Mouse (Mus musculus) G1E (cell line): Measurements from ENCODE around the gene Il1b. TPM values are rescaled to one million over a fixed set of nuclear protein-coding genes. Genes with fewer than 3 reads are reported as not detected.

Source experiments
- ATAC-seq: 2 replicates; pipeline ENCODE4 v1.8.0; 2016; ENCODE audit warnings: mild to moderate bottlenecking; ENCODE audit not compliant: insufficient number of reproducible peaks, poor library complexity, low FRiP score, severe bottlenecking; ENCODE audit errors: extremely low read depth
- DNase-seq: peaks from one replicate; pipeline ENCODE4 v3.0.0; 2012; ENCODE audit warnings: low spot score
- H3K27me3 ChIP-seq: 2 replicates; pipeline ENCODE4 v1.6.1; 2012; ENCODE audit warnings: mild to moderate bottlenecking, low read length, inconsistent platforms; ENCODE audit not compliant: insufficient read depth
- H3K36me3 ChIP-seq: replicated peaks from 2 replicates; pipeline ENCODE3; 2012; ENCODE audit warnings: mild to moderate bottlenecking, inconsistent platforms
- H3K4me1 ChIP-seq: 2 replicates; pipeline ENCODE4 v1.6.1; 2012; ENCODE audit warnings: low read depth, low read length, inconsistent platforms, mixed read lengths; ENCODE audit not compliant: insufficient read depth
- H3K4me3 ChIP-seq: 2 replicates; pipeline ENCODE4 v1.5.1; 2012; ENCODE audit warnings: low read depth, mild to moderate bottlenecking, inconsistent platforms, low read length, moderate library complexity, mixed read lengths
- H3K9me3 ChIP-seq: replicated peaks from 2 replicates; pipeline ENCODE4 v1.6.1; 2012; ENCODE audit warnings: inconsistent platforms
- CTCF ChIP-seq: IDR thresholded peaks from 2 replicates; pipeline ENCODE4 v1.5.1; 2012; ENCODE audit warnings: low read depth, low read length, inconsistent platforms, mixed read lengths
- GATA1 ChIP-seq: IDR thresholded peaks from 2 replicates; pipeline ENCODE4 v1.6.1; 2012; ENCODE audit warnings: borderline replicate concordance, low read length, inconsistent platforms, mixed read lengths
- GATA2 ChIP-seq: IDR thresholded peaks from 2 replicates; pipeline ENCODE4 v1.6.1; 2012; ENCODE audit warnings: low read depth, low read length, inconsistent platforms, borderline replicate concordance
- POLR2AphosphoS5 ChIP-seq: IDR thresholded peaks from 2 replicates; pipeline ENCODE4 v1.6.1; 2012; ENCODE audit warnings: low read depth, low read length, inconsistent platforms; ENCODE audit not compliant: insufficient replicate concordance
- TAL1 ChIP-seq: conservative IDR thresholded peaks from 2 replicates; pipeline ENCODE4 v1.6.1; 2012; ENCODE audit warnings: low read depth, low read length, inconsistent platforms, mixed read lengths
- polyA plus RNA-seq: library from polyadenylated mRNA; stranded (reverse); fragments of >175 nt; gene quantifications from 2 replicates; pipeline ENCODE4 v1.2.3, GENCODE M21; 2012
- total RNA-seq, 2 experiments: library from RNA; stranded (forward) in 1 of 2; stranded (reverse) in 1 of 2; fragments of 200-1000 nt in 1 of 2; fragments of >200 nt in 1 of 2; fragmentation: Nextera tagmentation in 1 of 2; gene quantifications; 2 replicates each; pipeline ENCODE4 v1.2.3; 2014 to 2017

The Il1b gene
- total and polyA plus RNA-seq, 3 experiments = 0.26 to 82.2 (median 12.2) TPM

DNA sequence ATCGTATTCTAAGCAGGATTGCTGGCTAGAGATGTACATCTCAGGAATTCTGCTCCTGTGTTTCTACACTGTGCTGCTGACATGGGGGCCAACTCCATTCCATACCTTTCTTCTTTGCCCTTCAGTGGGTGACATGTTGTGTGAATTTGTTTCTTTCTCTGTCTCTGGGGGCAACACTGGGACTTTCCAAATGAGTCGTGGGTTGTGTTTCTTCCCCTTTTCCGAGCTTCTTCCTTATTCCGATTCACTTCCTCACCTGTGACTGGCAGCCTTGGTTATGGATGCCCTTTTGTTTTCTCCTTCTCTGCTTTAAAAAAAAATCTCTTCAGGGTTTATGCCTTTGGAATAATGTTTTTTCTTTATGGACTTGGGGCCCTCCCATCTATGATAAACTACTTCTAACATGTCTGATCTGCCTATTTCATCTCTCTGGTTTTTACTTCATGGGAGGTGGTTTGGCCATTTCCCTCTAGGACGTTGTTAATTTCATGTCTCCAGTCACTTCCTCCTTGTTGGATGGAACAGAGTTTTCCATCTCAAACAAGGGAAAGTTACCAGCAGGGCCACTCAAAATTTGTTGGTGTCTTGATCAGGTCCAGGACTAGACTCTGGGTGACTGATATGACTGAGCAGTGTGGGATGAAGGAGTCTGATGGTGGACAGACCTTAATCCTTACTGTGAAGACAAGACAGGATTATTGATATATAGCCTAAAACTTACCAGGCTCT, 10.0 kb upstream of the Il1b start:
- ATAC-seq (no peak), DNase-seq (no peak)
- Histone ChIP-seq H3K9me3 (peaks cover 3% of the 10 kb centered on the region), H3K4me3 (no peak overlapping the region), H3K4me1 (peaks cover 41% of the 10 kb centered on the region), H3K27me3 (no peaks in the 10 kb centered on the region), H3K36me3 (peaks cover 2% of the 10 kb centered on the region)
- TF ChIP-seq CTCF (no peak), POLR2AphosphoS5 (no peak), TAL1 (no peak), GATA1 (no peak), GATA2 (no peak)

DNA sequence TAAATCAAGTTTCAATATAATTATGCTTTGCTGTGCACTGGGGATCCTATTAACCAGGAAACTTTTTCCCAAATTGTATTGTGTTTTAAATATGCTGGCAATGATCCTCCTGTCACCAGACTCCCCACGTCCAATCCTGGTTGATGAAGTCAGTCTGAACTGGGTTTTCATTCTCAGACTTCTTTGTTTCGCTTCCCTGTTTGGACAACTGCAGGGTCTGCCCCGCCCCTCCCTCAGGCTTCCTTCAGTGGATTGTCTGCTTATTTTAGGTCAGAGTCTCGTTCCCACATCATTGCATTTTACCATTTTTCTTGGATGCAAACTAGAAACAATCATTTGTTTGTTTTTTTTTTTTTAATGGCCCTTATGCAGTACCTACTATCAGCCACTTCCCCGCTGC, 9.3 kb upstream of the Il1b start:
- Histone ChIP-seq H3K4me1 (peaks cover 34% of the 10 kb centered on the region), H3K27me3 (no peaks in the 10 kb centered on the region), H3K4me3 (no peak overlapping the region), H3K9me3 (peaks cover 3% of the 10 kb centered on the region), H3K36me3 (peaks cover 2% of the 10 kb centered on the region)
- ATAC-seq (no peak), DNase-seq (no peak)
- no peak for TF ChIP-seq TAL1
- TF ChIP-seq CTCF = no peak
- no peak for TF ChIP-seq GATA2
- TF ChIP-seq POLR2AphosphoS5 = no peak
- no peak for TF ChIP-seq GATA1

DNA sequence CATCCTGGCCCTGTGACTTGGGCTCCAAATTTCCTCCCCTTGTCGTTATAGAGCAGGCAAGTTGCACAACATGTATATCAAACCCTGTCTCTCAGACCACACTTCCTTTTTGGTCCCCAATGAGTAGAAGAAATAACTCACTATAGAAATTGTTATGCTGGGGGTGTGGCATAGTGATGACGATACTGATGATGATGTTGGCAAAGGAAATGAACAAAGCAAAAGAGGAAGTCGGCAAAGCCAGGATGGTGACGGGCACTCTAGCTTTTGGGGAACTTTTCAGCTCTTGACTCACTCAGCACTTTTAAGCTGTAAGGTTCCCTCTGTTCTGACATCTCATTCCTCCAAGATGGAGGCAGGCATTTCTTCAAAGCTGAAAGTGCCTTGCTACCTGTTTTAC, 2.4 kb upstream of the Il1b start:
- DNase-seq (no peak), ATAC-seq (no peak)
- H3K4me3 ChIP-seq = no peak overlapping the region
- peaks cover 6% of the 10 kb centered on the region for H3K36me3 ChIP-seq
- TF ChIP-seq GATA2 (no peak), GATA1 (no peak), CTCF (no peak), TAL1 (no peak), POLR2AphosphoS5 (no peak)
- no peaks in the 10 kb centered on the region for H3K27me3 ChIP-seq
- peaks cover 58% of the 10 kb centered on the region for H3K4me1 ChIP-seq
- no peaks in the 10 kb centered on the region for H3K9me3 ChIP-seq

DNA sequence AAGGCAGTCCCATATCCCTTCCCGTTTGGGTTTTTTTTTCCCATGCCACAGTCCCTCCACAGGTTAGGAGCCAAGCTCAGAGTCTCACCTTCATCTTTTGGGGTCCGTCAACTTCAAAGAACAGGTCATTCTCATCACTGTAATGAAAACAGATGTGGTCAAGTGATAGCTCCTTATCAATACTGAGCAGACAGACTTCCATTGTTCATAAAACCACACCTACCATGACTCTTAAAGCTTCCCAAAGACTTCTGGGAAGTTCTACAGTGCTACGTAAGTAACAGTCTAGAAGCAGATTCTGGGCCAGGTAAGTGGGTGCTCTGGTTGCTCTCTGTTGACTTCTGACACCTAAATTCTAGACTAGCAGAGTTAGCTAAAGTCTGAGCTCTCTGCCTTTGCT, 1.3 kb downstream of the Il1b start:
- ATAC-seq = peak; percentile 48
- peaks cover 8% of the 10 kb centered on the region for H3K36me3 ChIP-seq
- DNase-seq = peak; percentile 27
- peak overlapping the region; percentile 49; the same call in 1 of the 2 replicates for H3K4me3 ChIP-seq
- no peaks in the 10 kb centered on the region for H3K9me3 ChIP-seq
- peaks cover 83% of the 10 kb centered on the region for H3K4me1 ChIP-seq
- no peak for TF ChIP-seq GATA1
- peak; percentile 97 for TF ChIP-seq TAL1
- no peaks in the 10 kb centered on the region for H3K27me3 ChIP-seq

DNA sequence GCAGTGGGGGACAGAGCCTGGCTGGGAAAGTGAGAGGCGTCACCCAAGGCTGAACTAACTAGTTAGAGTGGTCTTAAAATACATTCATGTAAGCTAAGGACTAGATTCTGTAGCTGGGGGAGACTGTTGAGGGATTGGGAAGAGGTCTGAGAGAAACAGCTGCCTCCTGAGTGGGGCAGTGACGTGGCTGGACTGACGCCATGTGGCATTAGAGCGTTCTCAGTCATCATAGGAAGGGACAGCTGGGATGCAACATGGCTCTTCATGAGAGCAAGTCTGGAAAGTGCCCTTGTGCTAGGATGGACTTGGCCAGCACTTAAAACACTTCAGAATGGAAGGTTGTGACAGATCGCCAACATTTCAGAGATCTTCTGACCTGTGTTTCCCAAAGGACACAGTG, 2.1 kb downstream of the Il1b start:
- H3K27me3 ChIP-seq = no peaks in the 10 kb centered on the region
- H3K4me3 ChIP-seq = peak overlapping the region; percentile 36; the same call in 1 of the 2 replicates
- no peaks in the 10 kb centered on the region for H3K9me3 ChIP-seq
- TF ChIP-seq GATA1 (no peak), GATA2 (no peak), POLR2AphosphoS5 (no peak), TAL1 (no peak), CTCF (no peak)
- peaks cover 8% of the 10 kb centered on the region for H3K36me3 ChIP-seq
- peaks cover 86% of the 10 kb centered on the region for H3K4me1 ChIP-seq
- ATAC-seq (no peak), DNase-seq (no peak)

DNA sequence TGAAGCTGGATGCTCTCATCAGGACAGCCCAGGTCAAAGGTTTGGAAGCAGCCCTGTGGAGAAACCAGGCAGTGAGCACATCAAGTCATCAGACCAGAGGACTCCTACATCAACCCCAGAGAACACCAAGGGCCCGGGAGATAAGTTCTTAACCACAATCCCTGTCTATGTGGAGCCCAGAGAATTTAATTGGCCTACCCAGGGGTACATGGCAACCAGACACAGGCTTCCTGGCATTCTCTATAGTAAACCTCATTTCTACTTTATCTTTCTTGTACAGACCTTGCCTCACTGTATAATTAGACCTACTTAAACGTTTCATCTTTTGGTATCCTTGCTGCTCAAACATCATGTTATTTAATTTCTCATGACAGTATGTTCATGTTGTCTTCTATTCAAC, 2.8 kb downstream of the Il1b start:
- H3K4me1 ChIP-seq = peaks cover 80% of the 10 kb centered on the region
- TF ChIP-seq POLR2AphosphoS5 (no peak), CTCF (no peak), TAL1 (peak; percentile 89), GATA2 (no peak)
- peaks cover 8% of the 10 kb centered on the region for H3K36me3 ChIP-seq
- peak overlapping the region; percentile 31; the same call in 1 of the 2 replicates for H3K4me3 ChIP-seq
- no peaks in the 10 kb centered on the region for H3K9me3 ChIP-seq
- ATAC-seq (peak; percentile 72), DNase-seq (peak; percentile 70)
- H3K27me3 ChIP-seq = no peaks in the 10 kb centered on the region
